Mouse (Mus musculus) midbrain, postnatal 0 days (tissue): ENCODE measurements around the gene Frat2. TPM values are rescaled to one million over a fixed set of nuclear protein-coding genes. Genes with fewer than 3 reads are reported as not detected.

ENCODE experiments used
- ATAC-seq: fragments of 200-750 bp; cut with Nextera tagmentation; 2 replicates; pipeline ENCODE4 v1.8.0; 2017; ENCODE audit warnings: moderate number of reproducible peaks, mild to moderate bottlenecking, moderate TSS enrichment, moderate library complexity; ENCODE audit not compliant: low FRiP score
- DNase-seq: peaks from one replicate; pipeline ENCODE4 v3.0.0-alpha.2; 2015; ENCODE audit warnings: low spot score
- H3K27ac ChIP-seq: fragments of 300-500 bp; sonication (generic); 2 replicates; pipeline ENCODE4 v1.5.1; 2014; ENCODE audit warnings: low read depth, mild to moderate bottlenecking, low read length, mixed read lengths
- H3K27me3 ChIP-seq: fragments of 300-500 bp; sonication (generic); 2 replicates; pipeline ENCODE4 v1.6.1; 2014; ENCODE audit warnings: low read length, control low read depth, mixed read lengths; ENCODE audit not compliant: insufficient read depth
- H3K36me3 ChIP-seq: fragments of 300-500 bp; sonication (generic); 2 replicates; pipeline ENCODE4 v1.6.1; 2014; ENCODE audit warnings: low read length, control low read depth, mixed read lengths; ENCODE audit not compliant: insufficient read depth
- H3K4me1 ChIP-seq: fragments of 300-500 bp; sonication (generic); 2 replicates; pipeline ENCODE4 v1.6.1; 2014; ENCODE audit warnings: mild to moderate bottlenecking, control low read depth, antibody characterized with exemption, low read length, mixed read lengths; ENCODE audit not compliant: insufficient read depth
- H3K4me2 ChIP-seq: fragments of 300-500 bp; sonication (generic); 2 replicates; pipeline ENCODE4 v1.6.1; 2014; ENCODE audit warnings: low read depth, mild to moderate bottlenecking, low read length, mixed read lengths; ENCODE audit not compliant: poor library complexity, severe bottlenecking
- H3K4me3 ChIP-seq: fragments of 300-500 bp; sonication (generic); 2 replicates; pipeline ENCODE4 v1.5.1; 2014; ENCODE audit warnings: low read depth, mild to moderate bottlenecking, low read length, moderate library complexity
- H3K9ac ChIP-seq: fragments of 300-500 bp; sonication (generic); replicated peaks from 2 replicates; pipeline ENCODE4 v1.6.1; 2014; ENCODE audit warnings: mild to moderate bottlenecking, low read length, moderate library complexity, mixed read lengths; ENCODE audit not compliant: poor library complexity, severe bottlenecking
- H3K9me3 ChIP-seq: fragments of 300-500 bp; sonication (generic); 2 replicates; pipeline ENCODE4 v1.6.1; 2016; ENCODE audit warnings: low read length, control low read depth
- CTCF ChIP-seq: IDR thresholded peaks from 2 replicates; pipeline ENCODE4 v1.5.1; 2016; ENCODE audit warnings: antibody characterized with exemption, mild to moderate bottlenecking
- WGBS: fragments of 180-500 bp; shearing (Covaris S2); extraction: QIAGEN DNeasy Blood & Tissue Kit; methylation state at CpG from one replicate; pipeline ENCODE4 v1.1.7; 2014; 5-methylcytosine and 5-hydroxymethylcytosine counted together
- polyA plus RNA-seq: library from polyadenylated mRNA; unstranded; fragments of >200 nt; fragmentation: Nextera tagmentation; extraction: Ambion mirVana; gene quantifications from 2 replicates; pipeline ENCODE4 v1.2.1, GENCODE M21; 2015
- total RNA-seq: library from RNA; depleted of rRNA; stranded (reverse); fragments of >200 nt; gene quantifications from 2 replicates; pipeline ENCODE4 v1.2.3, GENCODE M21; 2014

Frat2 gene
- total and polyA plus RNA-seq, 2 experiments from 2014 or later = 6.9 to 8.0 TPM

DNA sequence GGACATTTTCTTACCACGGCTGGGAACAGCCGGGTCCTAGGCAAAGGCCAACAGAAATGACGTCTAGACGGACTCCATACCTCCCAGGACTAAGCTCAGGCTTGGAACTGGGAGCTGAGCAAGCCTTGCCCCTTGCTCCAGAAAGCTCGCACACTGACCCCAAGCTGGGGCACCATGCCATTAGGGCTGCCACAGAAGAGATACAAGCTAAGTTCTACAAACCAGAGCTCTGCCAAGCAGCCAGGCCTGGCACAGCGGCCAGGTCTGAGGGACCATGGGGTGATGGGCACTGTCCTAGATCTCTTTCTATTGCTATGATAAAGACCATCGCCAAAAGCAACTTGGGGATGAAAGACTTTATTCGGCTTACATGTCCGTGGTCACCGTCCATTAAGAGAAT, 35.4 kb downstream of the Frat2 start:
- Histone ChIP-seq H3K4me3 (no peak overlapping the region), H3K4me1 (no peaks in the 10 kb centered on the region), H3K27me3 (no peaks in the 10 kb centered on the region), H3K4me2 (no peak overlapping the region), H3K9ac (no peak overlapping the region), H3K9me3 (no peaks in the 10 kb centered on the region), H3K36me3 (no peaks in the 10 kb centered on the region), H3K27ac (no peak overlapping the region)
- ATAC-seq (no peak), DNase-seq (no peak)
- no peak for TF ChIP-seq CTCF
- WGBS = 93% methylated on average over 10 of the region's 10 CpGs

DNA sequence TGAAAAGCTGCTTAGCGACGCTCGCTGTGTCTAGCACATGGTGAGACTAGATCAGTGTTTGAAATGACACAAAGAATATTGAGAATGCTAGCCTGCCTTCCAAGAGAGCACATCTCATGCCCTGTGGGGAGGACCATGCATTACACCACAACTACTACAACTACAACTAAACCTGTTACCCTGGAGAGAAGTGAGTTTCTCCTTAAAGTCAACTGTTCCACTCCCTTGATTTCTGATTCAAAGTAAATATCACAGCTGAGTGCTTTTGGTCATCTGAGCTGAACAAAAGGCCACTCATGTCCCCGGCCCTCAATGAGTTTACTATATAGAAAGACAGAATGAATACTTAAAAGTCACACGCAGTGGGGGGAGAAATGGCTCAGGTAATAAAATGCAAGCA, 37.9 kb downstream of the Frat2 start:
- Histone ChIP-seq H3K4me2 (no peak overlapping the region), H3K9me3 (no peaks in the 10 kb centered on the region), H3K4me3 (no peak overlapping the region), H3K9ac (no peak overlapping the region), H3K4me1 (no peaks in the 10 kb centered on the region), H3K27ac (no peak overlapping the region), H3K36me3 (no peaks in the 10 kb centered on the region), H3K27me3 (no peaks in the 10 kb centered on the region)
- DNase-seq (no peak), ATAC-seq (no peak)
- 70% methylated on average over 5 of the region's 5 CpGs for WGBS
- no peak for TF ChIP-seq CTCF

DNA sequence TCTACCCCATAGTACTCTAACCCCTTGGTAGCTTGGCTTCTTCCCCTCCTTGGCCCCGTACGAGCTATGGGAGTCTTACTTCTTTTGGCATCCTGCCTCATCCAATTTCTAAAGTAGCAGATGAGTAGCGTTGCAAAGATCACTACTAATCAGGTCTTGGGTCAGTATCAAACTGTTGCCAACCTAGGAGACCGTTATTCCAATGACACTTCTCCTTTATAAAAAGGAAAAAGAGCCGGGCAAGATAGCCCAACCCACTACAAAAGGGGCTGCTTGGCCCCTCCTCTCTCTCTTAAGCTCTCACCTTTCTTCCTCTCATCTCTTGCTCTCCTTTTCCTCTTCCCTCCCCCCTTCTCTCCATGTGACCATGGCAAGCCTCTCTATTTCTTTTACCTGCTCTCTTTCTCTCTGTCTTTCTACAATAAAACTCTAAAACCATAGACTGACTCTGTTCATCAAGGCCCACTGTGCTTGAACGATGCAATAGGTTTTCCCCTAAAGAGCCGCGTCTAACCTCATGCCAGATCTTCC, 39.8 kb downstream of the Frat2 start:
- WGBS = 84% methylated on average over 8 of the region's 8 CpGs
- no peaks in the 10 kb centered on the region for H3K4me1 ChIP-seq
- DNase-seq (no peak), ATAC-seq (no peak)
- H3K9me3 ChIP-seq = no peaks in the 10 kb centered on the region
- no peaks in the 10 kb centered on the region for H3K36me3 ChIP-seq
- TF ChIP-seq CTCF = no peak
- H3K27me3 ChIP-seq = no peaks in the 10 kb centered on the region
- H3K27ac ChIP-seq = no peak overlapping the region
- H3K4me2 ChIP-seq = no peak overlapping the region
- H3K4me3 ChIP-seq = no peak overlapping the region
- no peak overlapping the region for H3K9ac ChIP-seq

DNA sequence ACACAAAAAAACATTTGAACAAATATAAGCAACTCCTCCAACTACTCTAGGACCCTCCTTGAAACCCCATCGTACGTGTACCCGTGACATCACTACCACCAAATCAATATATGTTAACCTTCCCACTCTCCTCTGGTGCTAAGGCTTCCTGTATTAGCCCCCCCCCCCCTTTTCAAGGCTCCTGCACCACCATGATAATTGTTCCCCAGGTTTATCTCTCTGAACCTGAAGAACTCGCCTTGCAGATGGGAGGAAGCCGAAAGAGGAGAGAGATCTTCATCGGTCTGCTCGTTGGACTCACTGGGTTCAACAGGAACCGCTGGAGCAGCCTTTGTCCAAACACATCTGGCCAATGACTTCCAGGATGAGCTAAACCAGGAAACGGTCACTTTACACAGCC, 40.4 kb downstream of the Frat2 start:
- no peak overlapping the region for H3K4me2 ChIP-seq
- no peaks in the 10 kb centered on the region for H3K27me3 ChIP-seq
- no peak overlapping the region for H3K4me3 ChIP-seq
- H3K9me3 ChIP-seq = no peaks in the 10 kb centered on the region
- ATAC-seq = no peak
- TF ChIP-seq CTCF = no peak
- DNase-seq = no peak
- 88% methylated on average over 9 of the region's 9 CpGs for WGBS
- H3K4me1 ChIP-seq = no peaks in the 10 kb centered on the region
- H3K27ac ChIP-seq = no peak overlapping the region
- H3K36me3 ChIP-seq = no peaks in the 10 kb centered on the region
- H3K9ac ChIP-seq = no peak overlapping the region

DNA sequence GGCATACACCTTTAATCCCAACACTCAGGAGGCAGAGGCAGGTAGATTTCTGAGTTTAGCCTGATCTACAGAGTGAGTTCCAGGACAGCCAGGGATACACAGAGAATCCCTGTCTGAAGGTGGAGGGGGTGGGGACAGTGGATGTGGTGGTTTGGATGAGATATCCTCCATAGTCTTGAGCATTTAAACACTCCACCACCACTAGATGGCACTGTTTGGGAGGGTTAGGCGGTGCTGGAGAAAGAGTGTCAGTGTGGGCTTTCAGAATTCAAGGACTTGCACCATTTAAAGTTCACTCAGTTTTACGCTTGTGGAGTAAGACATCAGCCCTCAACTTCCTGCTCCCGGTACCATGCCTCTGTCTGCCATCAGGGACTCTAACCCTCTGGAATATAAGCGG, 42.1 kb downstream of the Frat2 start:
- Histone ChIP-seq H3K9ac (no peak overlapping the region), H3K4me3 (no peak overlapping the region), H3K4me1 (no peaks in the 10 kb centered on the region), H3K4me2 (no peak overlapping the region), H3K27me3 (no peaks in the 10 kb centered on the region), H3K9me3 (no peaks in the 10 kb centered on the region), H3K27ac (no peak overlapping the region), H3K36me3 (no peaks in the 10 kb centered on the region)
- ATAC-seq (no peak), DNase-seq (no peak)
- TF ChIP-seq CTCF = no peak
- 87% methylated on average over 4 of the region's 4 CpGs for WGBS

DNA sequence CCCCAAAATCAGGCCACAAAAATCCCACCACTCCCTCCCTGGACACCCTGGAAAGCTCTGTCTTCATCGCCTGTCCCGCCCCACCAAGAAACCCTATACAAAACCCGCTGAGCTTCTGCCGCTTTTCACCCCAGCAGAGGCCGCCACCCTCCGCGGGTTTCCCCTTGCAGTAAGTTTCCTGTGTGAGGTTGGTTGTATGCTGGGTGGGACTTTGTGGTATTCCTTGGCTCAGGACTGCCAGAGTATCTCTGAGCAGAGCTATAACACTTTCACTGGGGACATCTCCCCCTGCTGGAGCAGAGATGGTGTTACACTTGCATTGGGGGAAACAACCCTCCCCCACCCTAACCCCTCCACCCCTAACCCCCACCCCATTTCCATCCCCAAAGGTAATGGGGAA, 44.6 kb downstream of the Frat2 start:
- H3K4me1 ChIP-seq = no peaks in the 10 kb centered on the region
- no peaks in the 10 kb centered on the region for H3K9me3 ChIP-seq
- no peak overlapping the region for H3K4me3 ChIP-seq
- no peak overlapping the region for H3K4me2 ChIP-seq
- H3K27ac ChIP-seq = no peak overlapping the region
- H3K27me3 ChIP-seq = no peaks in the 10 kb centered on the region
- peak; percentile 52 for TF ChIP-seq CTCF
- no peaks in the 10 kb centered on the region for H3K36me3 ChIP-seq
- DNase-seq = no peak
- 47% methylated on average over 7 of the region's 7 CpGs for WGBS
- ATAC-seq = no peak
- no peak overlapping the region for H3K9ac ChIP-seq
